In the genomic region with DNA sequence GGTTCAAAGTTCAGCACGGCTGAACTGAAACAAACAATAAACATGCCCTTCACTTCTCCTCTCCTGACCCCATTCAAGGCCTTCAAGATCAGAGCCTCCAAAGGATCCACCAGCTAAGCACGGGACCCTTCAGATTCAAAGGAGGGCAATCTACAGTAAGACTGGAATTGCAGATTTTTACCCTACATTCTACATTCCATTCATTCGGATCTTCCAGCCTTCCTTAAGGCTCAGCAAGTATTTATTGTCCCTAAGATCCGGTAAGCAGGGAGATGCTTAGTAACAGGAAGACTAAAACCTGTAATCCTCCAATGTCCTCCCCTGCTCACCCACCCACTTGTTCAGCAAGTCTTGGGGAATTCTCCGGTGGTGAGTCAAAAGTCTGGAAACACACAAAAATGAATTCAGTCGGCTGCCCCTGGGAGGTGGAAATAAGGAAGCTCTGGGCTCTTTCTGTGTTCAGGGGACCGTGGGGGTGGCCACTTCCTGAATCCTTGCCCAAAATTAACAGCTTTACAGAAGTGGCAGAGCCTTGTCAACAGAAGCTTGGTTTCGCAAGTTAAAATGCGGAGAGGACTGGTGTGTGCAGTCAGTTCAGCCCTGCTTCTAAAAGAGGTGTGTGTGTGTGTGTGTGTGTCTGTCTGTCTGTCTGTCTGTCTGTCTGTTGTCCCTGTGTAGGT, we compare ENCODE assay signal across 8 mouse cellular contexts.
DNase-seq lines count a peak whose midpoint lies in the region; ATAC-seq and TF ChIP-seq lines count a peak whose summit lies in the region.

No protein-coding gene starts in this region.

- H3K9ac ChIP-seq in lung, embryonic 15.5 days, result no peak overlapping the region
- H3K9ac ChIP-seq in stomach, embryonic 14.5 days (replicated peaks; ENCODE audit: low read depth, low read length), result no peak overlapping the region

- peak; percentile 42 for DNase-seq in heart, adult 8-10 months (ENCODE audit: low spot score)
- DNase-seq in heart, postnatal 4 days, result no peak
- DNase-seq in layer of hippocampus, adult 18-20 months (ENCODE audit: low spot score in 2 of 2), result peak; percentile 42 to 44
- DNase-seq in T-cell, adult 2 months (ENCODE audit: low spot score), result no peak
- no peak for DNase-seq in embryo, embryonic 10.5 days (ENCODE audit: low spot score)

- H3K36me3 ChIP-seq in lung, embryonic 15.5 days, result no peaks in the 10 kb centered on the region
- 0 out of 2 replicates have a peak, but pooled peaks cover 2% of the 10 kb centered on the region for H3K36me3 ChIP-seq in stomach, embryonic 14.5 days (ENCODE audit: control insufficient read depth, insufficient read depth, low read length)

- TF ChIP-seq POLR2A in bone marrow, adult 2 months (IDR thresholded peaks at IDR 0.05; ENCODE audit: borderline replicate concordance, control insufficient read depth, low read depth, low read length), result 0 out of 2 replicates have a peak, but pooled peaks have one; percentile 13

- no peak for TF ChIP-seq CTCF in bone marrow, adult 2 months (IDR thresholded peaks at IDR 0.05; ENCODE audit: control insufficient read depth, insufficient read depth, low read length)

- H3K4me3 ChIP-seq in bone marrow, adult 2 months (replicated peaks; ENCODE audit: control insufficient read depth, low read depth, low read length), result peak overlapping the region; percentile 9
- no peak overlapping the region for H3K4me3 ChIP-seq in lung, embryonic 15.5 days
- H3K4me3 ChIP-seq in stomach, embryonic 14.5 days (ENCODE audit: low read depth, low read length), result no peak overlapping the region

- no peak overlapping the region for H3K4me2 ChIP-seq in lung, embryonic 15.5 days
- no peak overlapping the region for H3K4me2 ChIP-seq in stomach, embryonic 14.5 days (replicated peaks; ENCODE audit: low read depth, low read length)

- 19% methylated on average over 9 of the region's 9 CpGs for WGBS in bone marrow, adult 2 months
- 39% methylated on average over 9 of the region's 9 CpGs for WGBS in lung, embryonic 15.5 days
- 61% methylated on average over 9 of the region's 9 CpGs for WGBS in stomach, embryonic 14.5 days

- no peak for ATAC-seq in lung, embryonic 15.5 days (ENCODE audit: borderline replicate concordance, extremely low read depth, low FRiP score, low TSS enrichment)
- no peak for ATAC-seq in stomach, embryonic 14.5 days (ENCODE audit: insufficient number of reproducible peaks, insufficient read depth, low FRiP score, low read depth)

- no peaks in the 10 kb centered on the region for H3K9me3 ChIP-seq in lung, embryonic 15.5 days
- H3K9me3 ChIP-seq in stomach, embryonic 14.5 days (ENCODE audit: control insufficient read depth, low read depth, low read length), result no peaks in the 10 kb centered on the region

- peaks cover 2% of the 10 kb centered on the region; the same call in 1 of the 2 replicates for H3K4me1 ChIP-seq in bone marrow, adult 2 months (ENCODE audit: control insufficient read depth, insufficient read depth, low read length)
- H3K4me1 ChIP-seq in lung, embryonic 15.5 days, result peaks cover 54% of the 10 kb centered on the region
- H3K4me1 ChIP-seq in stomach, embryonic 14.5 days (ENCODE audit: control insufficient read depth, insufficient read depth, low read length), result peaks cover 14% of the 10 kb centered on the region; the same call in 1 of the 2 replicates

- no peaks in the 10 kb centered on the region for H3K27me3 ChIP-seq in lung, embryonic 15.5 days
- no peaks in the 10 kb centered on the region for H3K27me3 ChIP-seq in stomach, embryonic 14.5 days (ENCODE audit: control insufficient read depth, insufficient read depth, low read length)

- peak overlapping the region; percentile 96 for H3K27ac ChIP-seq in bone marrow, adult 2 months (ENCODE audit: control insufficient read depth, insufficient read depth, low read depth, low read length, poor library complexity)
- H3K27ac ChIP-seq in lung, embryonic 15.5 days, result peak overlapping the region; percentile 58
- peak overlapping the region; percentile 40; the same call in 1 of the 2 replicates for H3K27ac ChIP-seq in stomach, embryonic 14.5 days (ENCODE audit: low read length)

Comparison
In these comparisons a context has a peak if more than half of its experiments do, and no peak if none do; other contexts are left out.
1. DNase-seq: peak in heart, adult 8-10 months (single experiment) and layer of hippocampus, adult 18-20 months (2 of 2); none in heart, postnatal 4 days (single experiment), T-cell, adult 2 months (single experiment) and embryo, embryonic 10.5 days (single experiment).
2. H3K27ac ChIP-seq: peak in every context shown above with its lines; median percentile 96 in bone marrow, adult 2 months; 58 in lung, embryonic 15.5 days; 40 in stomach, embryonic 14.5 days.